Mouse (Mus musculus): Measurements from ENCODE around the gene Tbc1d7.

Tbc1d7 gene

DNA sequence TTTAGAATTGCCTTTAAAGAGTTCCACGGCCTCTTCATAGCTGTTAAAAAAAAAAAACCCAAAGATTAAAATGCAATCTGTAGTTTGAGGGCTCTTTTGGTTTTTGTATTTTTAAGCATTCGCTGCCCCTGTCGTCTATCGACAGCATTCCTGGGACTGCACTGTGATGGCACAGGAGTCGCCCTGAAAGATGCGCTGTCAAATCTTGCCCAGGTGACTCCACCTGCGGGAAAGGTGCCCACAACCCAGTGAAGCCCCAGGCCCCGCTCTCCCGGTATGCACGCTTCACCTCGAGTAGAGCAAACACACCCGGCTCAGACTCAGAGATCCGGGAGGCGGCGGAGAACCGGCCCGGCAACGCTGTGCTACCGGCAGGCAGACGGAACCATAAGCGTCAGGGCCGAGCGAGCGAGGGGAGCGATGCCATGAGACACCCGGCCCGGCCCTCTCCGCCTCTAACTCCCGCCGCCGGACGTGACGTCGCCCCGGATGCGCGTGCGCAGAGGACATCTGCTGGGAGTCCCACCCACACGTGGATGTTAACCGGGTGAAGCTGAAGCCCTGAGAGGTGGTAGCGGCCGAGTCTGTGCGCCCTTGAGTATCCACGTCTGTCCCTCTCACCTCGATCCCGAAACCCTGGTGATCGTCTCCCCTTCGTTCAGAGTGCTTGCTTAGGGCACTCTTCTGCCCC is at the start of gene Tbc1d7:
Tbc1d7 (minus strand) TSS at position 482 of the 691 bp plus-strand sequence.
- in situ Hi-C loops (cut with MboI; ENCODE audit: low sequenced_read_pairs): no loop called here

DNA sequence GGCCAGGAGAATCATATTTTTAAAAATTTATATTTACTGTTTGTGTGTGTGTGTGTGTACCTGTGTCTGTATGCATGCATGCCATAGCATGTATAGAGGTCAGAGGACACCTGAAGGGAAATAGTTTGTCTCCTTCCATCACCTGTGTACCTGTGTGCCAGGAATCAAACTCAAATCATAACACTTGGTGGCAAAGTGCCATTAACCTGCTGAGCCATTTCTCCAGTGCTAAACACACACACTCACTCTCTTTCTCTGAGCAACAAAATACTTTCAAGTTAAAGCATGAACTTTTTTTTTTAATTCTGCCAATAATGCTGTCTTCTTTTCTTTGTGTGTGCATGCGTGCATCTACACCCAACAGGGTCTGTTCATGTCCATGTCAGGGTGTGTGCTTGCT is 49.3 kb upstream of the Tbc1d7 start:
- in situ Hi-C loops (cut with MboI; ENCODE audit: low sequenced_read_pairs): no loop called here

DNA sequence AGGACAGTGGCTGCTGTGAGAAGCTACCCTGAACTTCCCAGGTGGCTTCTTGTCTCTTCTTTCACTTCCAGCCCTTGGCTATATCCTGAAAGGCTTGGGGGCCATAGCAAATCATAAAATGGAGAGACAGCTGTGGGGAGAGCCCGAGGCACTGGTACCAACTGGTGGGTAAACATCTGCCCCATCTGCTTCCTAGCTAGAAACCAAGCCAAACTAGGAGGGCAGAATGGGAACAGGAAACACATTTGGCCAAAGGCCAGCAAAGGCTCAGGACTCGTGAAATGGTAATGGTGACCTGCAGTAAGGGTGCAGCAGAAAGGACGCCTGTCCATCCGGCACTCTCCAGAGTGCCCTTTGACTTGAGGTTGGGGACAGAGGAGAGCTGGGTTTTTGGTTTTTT is 47.5 kb upstream of the Tbc1d7 start:
- in situ Hi-C loops (cut with MboI; ENCODE audit: low sequenced_read_pairs): no loop called here

DNA sequence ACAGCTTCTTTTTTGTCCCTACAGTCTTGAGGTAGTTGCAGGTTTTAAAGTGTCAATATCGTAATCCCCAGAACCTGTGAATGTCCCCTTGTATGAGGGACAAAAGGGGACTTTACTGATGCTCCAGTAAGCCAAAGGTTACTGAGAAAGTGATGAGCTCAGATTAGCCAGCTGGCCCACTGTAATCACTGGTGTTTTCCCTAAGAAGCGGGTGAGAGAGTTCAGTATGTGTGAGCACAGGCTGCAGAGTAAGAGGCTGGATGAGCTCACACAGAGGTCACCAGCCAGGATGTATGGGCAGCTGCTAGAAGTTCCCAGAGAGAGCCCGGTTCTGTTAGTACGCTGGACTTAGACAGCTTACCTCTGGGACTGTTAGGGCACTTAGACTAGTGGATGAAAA is 47.0 kb upstream of the Tbc1d7 start:
- in situ Hi-C loops (cut with MboI; ENCODE audit: low sequenced_read_pairs): no loop called here

DNA sequence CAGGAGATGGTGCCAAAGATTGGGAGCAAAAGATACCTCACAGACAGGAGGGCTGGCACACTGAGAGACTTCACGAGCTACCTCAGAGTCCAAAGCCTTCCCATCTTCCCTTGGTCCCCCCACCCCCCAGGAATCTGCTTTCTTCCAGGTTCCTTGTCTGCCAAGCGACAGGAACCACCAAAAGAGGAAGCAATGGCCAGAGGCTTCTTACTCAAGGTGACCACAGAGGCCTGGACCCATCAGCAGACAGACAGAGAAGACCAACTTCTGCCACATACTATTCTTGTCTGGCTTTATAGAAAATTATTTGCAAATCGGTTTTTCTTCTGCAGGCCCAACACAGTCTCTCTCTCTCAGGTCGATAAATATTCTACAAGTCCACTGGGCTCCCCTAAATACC is 46.4 kb upstream of the Tbc1d7 start:
- in situ Hi-C loops (cut with MboI; ENCODE audit: low sequenced_read_pairs): no loop called here

DNA sequence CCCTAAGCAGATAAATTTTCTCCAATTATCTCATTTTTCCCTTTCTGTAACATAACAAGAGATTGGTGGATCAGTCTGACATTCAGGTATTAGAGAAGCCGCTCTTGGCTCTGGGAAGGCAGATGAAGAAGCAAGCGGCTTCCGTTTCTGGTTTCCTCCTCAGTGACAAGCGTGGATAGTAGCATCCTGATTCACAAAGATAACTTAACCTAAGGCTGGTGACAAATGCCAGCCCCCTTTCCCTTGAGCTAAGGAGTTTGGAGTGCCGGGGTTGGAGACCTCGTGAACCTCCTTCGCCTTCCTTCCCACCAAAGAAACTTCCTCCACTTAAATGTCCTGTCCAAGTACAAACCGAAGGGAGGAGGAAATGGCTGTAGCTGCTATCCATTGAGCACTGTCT is 45.8 kb upstream of the Tbc1d7 start:
- in situ Hi-C loops (cut with MboI; ENCODE audit: low sequenced_read_pairs): no loop called here

DNA sequence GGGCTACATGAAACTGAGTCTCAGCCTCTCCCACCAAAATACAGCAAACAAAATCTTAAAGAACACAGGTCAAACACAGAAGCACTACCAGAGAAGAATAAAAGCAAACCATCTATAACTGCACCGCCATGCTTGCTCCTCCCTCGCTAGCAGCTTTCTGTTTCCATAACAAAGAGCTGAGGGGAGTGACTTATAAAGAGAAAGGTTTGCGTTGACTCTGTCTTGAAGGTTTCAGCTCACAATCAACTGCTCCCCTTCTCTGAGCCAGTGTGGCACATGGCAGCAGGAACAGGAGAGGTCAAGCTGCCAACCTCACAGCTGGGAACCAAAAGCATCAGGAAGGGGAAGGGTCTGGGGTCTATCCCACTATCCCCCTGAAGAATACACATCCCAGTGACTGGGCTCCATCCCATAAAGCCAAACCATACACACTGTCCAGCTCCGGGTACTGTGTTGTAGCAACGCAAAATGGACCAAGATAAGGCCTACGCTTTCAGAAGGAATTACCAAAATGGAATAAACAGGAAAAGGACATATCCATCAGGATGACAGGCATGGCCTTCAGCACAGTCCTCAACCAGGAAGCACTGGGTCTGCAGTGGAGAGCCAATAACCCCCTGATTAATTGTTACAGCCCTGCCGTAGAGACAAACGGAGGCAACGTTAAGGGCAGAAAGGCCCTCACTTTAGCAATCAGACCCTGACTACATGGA is 44.8 kb upstream of the Tbc1d7 start:
- in situ Hi-C loops (cut with MboI; ENCODE audit: low sequenced_read_pairs): no loop called here

DNA sequence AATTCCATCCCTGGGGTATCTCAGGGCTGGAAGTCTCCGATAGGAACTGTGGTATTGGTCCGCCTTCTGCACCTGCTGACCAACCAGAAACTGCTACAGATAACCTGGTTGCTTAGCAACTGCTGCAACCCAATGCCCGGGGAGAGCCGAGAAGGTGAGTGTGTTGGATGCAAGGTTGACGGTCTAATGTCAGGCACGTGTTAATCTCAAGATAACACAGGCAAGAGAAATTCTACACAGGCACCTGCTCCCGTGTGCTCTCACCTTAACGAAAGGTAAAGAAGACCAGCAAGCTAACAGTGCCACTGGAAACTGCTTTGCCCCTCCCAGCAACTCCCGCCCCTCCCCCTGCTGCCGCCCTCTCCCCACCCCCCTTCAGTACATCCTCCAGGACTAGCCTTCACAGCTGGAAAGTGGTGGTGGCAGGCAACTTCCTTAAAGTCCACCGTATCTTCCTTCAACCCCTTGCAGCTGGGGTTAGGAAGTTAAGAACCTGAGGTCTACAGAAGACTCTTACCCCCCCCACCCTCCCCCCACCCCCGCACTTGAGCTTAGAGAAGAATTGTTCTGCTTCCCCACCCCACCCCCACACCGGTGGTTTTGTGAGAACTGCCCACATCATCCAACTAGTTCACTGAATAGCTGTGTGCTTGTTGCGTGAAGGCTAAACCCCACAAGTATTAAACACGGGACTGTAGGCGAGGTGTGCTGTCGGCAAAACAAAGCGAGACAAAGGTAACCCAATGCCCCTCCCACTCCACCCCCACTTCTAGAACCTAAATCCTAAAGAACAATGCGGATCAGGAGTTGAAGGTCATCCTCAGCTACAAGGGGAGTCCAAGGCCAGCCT is 44.1 kb upstream of the Tbc1d7 start:
- in situ Hi-C loops (cut with MboI; ENCODE audit: low sequenced_read_pairs): no loop called here

DNA sequence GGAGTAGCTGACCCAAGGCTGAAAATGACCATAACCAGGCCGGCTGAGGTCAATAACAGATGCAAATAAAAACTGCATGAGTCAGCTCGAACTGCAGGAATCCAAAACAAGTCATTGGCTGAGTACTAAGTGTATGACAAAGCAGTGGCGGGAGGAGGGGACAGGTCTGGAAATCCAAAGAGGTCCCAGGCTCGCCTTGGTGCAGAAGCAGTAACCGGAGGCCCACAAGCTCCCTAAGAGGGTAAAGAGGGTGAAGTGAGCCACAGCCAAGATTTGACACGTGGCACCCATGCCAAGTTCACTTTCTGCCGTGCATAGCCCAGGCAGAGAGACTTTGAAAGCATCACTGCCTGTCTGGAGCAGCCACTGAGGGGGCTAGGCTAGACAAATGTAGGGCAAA is 41.0 kb upstream of the Tbc1d7 start:
- in situ Hi-C loops (cut with MboI; ENCODE audit: low sequenced_read_pairs): no loop called here

DNA sequence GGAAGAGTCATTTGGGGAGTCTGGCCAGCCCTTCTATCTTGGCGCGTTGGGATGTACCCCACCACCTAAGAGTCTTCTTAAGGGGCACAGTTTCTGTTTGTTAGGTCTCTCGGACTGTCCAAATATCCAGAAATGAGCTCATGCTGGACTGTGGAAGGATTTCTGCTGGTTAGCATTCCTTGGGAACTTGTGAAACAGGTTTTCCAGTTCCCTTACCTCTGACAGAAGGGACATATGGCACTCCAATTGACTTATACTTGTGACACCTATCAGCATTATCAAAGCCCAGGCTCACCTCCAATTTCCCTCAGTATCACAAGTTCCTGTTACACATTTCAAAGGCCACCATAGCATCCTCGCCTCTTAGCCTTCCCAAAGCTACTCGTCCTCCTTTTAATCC is 39.7 kb upstream of the Tbc1d7 start:
- in situ Hi-C loops (cut with MboI; ENCODE audit: low sequenced_read_pairs): no loop called here

DNA sequence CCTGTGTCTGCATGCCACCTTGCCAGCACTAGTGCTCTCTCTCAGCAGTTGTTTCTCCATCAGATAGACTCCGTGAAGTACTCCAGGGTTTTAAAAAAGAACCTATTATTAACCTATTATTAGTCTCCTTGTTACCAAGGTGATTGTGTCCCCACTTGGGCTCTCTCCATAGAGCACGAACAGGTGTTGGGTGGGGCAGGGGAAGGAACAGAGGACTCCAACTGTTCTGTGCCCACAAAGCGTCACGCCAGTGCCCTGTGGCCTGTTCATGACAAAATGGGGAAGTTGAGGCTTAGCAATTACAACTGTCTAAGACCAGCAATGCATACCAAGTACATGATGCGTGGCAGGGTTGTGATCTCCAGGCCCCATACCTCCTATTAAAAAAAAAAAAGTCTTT is 38.3 kb upstream of the Tbc1d7 start:
- in situ Hi-C loops (cut with MboI; ENCODE audit: low sequenced_read_pairs): no loop called here

DNA sequence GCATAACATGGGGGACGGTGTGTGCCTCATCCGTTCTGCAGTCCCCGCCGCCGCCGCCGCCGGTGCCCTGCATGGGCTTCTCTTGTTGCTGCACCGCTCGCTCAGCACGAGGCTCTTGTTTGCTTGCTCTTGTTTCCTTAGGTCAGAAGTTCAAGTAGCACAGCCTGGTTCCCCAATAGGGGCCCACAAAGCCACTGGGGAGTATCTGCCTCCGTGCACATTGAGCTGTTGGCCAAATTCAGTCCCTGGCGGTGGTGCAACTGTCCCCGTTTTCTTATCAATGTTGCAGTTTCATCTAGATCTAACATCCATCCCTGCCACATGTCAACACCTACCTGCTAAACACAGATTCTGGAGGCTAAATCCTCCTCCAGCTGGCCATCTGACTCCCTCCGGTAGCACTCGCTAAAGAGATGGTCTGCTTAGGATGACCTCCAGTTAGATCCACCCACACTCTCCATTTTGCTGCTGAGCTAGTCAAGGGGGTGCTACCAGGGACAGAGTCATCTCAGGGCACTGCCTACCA is 37.7 kb upstream of the Tbc1d7 start:
- in situ Hi-C loops (cut with MboI; ENCODE audit: low sequenced_read_pairs): no loop called here

DNA sequence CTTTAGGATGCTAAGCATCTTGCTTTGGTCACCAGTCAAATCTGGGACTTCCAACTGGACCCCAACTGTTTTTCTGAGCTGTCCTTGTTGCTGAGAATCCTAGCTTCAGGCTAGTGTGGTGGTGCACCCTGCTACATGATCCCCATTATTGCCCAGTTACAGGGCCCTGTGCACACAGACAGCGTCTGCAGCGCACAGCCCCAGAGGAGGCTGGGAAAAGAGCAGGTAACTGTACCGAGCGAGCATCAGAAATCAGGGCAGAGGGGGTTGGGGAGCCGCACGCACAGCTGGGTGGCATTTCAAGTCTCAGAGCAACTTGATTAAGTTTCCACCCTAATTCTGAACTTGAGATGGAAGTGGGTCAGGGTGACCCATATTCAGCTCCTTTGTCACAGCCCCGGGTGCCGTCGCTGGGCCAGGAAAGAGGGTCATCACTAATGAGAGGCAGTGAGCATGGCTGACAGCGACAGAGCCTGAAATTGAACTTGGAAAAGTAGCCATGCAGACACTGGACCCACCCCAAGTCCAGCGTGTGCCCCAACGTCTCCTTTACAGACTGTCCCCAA is 34.9 kb upstream of the Tbc1d7 start:
- in situ Hi-C loops (cut with MboI; ENCODE audit: low sequenced_read_pairs): no loop called here

DNA sequence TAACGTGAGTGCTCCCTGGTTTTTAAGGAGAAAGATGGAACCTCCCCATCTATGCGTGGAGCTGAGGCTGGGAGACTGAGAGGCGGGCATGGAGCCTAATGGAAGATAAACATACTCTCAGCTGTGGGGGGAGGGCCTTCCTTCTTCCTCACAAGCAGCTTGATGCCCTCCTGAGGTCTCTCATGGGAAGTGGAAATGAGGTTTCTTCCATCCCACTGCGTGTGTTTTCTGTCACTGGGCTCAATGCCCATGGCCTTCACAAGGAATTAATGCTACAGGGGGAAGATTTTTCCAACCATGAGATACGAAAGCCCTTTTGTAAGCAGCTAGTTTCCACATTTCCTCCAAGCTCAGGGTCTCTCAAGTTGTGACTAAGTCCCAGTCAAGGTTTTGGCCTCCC is 32.3 kb upstream of the Tbc1d7 start:
- in situ Hi-C loops (cut with MboI; ENCODE audit: low sequenced_read_pairs): no loop called here

DNA sequence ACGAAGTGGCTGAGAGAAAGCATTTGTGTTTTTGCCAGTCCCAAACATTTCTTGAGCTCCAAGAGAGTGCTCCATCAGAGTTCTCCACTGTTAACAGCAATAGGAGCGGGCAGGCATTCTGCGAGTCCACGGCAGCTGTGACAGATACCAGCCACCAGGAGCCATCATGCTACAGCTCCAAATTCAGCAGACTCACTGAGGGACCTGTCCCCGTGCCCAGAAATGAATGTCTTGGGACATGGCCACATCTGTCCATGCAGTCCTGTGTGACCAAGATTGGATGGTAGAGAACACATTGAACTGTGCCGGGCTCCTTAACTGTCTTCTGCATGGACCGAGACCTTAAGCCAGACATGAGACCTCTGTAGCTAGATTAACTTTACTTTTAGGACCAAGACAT is 31.9 kb upstream of the Tbc1d7 start:
- in situ Hi-C loops (cut with MboI; ENCODE audit: low sequenced_read_pairs): no loop called here

DNA sequence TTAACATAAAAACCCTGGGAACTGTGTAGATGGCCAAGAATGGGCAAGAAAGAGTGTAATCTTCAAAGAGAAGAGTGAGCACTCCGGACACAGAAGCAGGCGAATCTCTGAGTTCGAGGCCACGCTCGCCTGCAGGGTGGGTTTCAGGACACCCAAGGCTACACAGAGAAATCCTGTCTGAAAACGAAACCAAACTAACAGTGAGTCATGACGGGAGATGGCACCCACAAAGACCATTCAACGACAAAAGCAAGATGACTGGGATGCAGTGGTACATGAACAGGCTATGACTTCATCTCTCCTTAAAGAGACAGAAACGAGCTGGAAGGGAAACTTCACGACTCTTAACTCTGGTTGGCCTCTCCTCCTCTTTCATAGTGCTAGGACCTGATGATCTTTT is 31.1 kb upstream of the Tbc1d7 start:
- in situ Hi-C loops (cut with MboI; ENCODE audit: low sequenced_read_pairs): no loop called here

DNA sequence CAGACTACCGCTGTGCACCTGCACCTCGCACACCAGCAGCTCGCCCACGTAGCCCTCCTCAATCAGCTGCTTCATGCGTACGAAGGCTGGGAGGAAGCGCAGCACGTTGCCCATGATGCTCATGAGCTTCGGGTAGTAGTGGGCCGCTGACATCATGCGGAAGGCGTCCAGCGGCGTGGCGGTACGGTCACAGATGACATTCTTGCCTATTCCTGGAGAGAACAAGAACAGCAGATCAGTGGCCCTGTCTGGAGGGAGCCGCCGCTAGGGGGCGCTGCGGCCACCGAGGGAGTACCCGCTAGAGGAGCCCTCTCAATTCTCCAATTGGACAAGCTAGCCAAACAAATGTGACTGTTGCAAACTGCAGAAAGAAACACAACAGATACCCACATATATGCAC is 29.7 kb upstream of the Tbc1d7 start:
- in situ Hi-C loops (cut with MboI; ENCODE audit: low sequenced_read_pairs): no loop called here

DNA sequence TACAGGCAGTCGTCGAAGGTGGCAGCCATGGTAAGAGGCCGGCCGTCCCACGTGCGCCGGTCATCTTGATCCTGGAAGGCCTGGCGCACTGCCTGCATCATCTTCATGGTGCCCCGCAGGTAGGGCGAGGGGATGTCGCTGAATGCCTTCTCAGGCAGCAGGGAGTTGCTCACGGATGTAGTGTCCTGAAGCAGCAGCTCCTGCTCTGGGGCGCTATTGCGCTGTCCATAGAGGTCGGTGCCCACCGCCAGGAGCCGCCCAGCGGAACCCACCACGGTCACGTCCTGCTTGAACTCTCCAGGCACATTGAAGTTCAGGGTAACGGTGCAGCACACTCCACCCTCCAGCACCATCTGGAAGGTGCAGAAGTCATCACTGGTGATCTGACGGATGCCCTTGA is 29.2 kb upstream of the Tbc1d7 start:
- in situ Hi-C loops (cut with MboI; ENCODE audit: low sequenced_read_pairs): no loop called here

DNA sequence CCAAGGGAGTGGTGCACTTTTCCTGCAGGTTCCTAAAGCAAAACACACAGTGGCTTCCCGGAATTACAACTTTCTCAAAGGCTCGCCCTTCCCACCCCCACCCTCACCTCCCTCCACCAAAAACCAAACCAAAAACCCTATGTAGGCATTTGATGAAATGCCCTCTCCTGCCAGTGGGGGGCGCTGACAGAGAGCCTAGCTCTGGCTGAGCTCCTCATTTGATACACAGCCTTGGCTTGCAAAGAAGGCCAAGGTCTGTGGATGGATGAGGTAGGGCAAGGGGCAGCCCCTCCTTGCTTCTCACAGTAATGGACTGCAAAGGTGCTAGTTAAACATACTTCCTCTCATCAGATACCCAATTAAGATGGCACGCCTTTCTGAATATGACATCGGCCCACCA is 28.4 kb upstream of the Tbc1d7 start:
- in situ Hi-C loops (cut with MboI; ENCODE audit: low sequenced_read_pairs): loop anchor here (25.0 kb wide), 1 partner anchor 538 kb away; no protein-coding TSS in a partner anchor

DNA sequence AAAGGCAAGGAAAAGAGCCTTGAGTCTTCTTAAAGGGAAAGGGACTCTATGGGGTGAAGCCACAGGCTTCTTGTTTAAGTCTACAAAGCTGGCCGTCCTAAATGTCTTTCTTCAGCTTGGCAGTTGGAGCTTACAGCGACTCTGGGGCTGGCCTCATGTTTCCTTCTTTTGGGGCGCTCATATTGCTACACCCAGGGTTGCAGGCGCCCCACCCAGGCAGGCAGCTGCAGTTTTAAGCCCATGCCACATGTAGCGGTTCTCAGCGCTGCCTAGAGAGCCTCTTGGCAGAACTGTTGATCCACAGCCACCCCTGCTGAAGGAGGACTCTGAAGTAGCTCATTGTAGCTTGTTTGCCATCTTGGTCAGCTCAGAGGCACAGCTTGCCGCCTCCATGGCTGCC is 28.0 kb upstream of the Tbc1d7 start:
- in situ Hi-C loops (cut with MboI; ENCODE audit: low sequenced_read_pairs): loop anchor here (25.0 kb wide), 1 partner anchor 538 kb away; no protein-coding TSS in a partner anchor

DNA sequence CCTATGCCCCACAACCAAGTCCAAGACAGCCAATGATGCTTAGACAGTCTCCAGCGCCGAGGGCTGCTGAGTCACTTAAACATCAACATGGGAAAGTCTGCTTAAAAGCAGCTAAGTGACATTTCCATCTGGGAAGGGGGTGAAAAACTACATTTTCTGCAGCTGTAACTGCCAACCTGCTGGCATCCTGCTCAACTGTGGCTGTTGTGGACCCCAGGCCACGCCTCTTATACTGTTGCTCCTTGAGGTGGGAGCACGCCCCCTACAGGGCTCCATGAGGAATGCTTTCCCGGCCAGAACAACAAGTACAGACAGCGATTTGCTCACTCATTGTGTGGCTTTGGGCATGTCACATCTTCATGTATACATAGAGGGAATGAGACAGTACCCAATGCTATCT is 25.9 kb upstream of the Tbc1d7 start:
- in situ Hi-C loops (cut with MboI; ENCODE audit: low sequenced_read_pairs): loop anchor here (25.0 kb wide), 1 partner anchor 540 kb away; no protein-coding TSS in a partner anchor

Data from CH12F3 (cell line).